Mouse (Mus musculus): ENCODE results near the gene Rab22a.
"Not testable (repeated sequence)": the region's sequence is repeated elsewhere in the genome, so short reads cannot be mapped to it uniquely, and the experiment has no call there.

Gene Rab22a

DNA sequence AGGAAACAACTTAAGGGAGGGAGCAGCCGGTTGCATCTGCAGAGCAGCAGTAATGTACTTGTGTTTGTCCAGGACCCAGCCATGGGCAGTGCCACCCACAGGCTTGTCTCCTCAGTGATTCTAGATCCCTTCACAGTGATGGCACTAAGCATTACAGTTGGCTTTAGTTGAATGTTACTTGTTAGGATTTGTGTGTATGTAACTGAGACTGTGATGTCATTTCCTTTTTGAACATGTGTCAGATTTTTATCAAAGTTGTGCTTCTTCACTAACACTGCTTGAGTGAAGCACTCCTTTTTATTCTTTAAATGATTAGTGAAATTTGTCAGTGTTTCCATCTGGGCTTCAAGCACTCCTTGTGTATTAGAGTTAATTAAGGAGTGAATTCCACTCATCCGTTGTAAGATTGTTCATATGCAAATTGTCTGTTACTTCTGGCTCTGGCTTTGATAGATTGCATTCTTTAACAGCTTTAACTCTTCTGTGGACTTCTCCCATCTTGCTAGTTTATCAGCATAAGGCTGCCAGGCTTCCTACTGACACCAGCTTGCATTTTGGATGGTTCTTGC is 12.9 kb downstream of the Rab22a start:
- no peak for DNase-seq

DNA sequence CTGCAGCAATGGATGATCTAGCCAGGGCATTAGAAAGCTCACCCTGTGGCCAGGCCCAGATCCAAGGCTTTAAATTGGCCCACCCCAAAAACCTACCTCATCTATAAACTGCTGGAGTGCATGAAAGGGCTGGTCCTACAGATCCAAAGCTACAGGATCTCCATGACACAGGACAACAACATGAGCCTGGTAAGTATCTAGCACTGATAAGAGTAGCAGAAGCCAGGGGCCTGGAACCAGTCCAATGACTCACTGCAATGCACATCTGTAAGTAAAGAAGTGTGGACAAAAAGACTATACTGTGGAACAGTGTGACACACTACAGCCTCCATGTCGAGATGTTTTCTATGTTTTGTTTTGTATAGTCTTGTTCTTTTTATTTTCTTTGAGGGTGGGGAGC is 13.9 kb downstream of the Rab22a start:
- no peak for DNase-seq

DNA sequence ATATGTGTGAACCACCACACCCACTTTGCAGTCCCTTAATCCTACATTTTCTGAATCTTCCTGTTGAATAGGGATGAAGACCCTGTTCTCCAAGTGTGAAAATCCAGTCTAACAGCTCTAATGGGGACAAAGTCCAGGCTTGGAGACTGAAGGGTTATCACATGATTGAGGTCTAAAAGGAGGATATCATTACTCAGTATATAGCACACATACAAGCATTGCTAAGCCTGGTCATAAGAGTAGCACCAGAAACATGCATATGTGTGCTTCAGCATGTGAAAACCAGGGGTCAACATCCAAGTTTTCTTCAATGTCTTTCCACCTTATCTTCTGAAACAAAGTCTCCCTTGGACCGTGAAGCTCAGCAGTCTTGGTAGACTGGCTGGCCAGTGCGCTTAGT is 19.0 kb downstream of the Rab22a start:
- no peak for DNase-seq

DNA sequence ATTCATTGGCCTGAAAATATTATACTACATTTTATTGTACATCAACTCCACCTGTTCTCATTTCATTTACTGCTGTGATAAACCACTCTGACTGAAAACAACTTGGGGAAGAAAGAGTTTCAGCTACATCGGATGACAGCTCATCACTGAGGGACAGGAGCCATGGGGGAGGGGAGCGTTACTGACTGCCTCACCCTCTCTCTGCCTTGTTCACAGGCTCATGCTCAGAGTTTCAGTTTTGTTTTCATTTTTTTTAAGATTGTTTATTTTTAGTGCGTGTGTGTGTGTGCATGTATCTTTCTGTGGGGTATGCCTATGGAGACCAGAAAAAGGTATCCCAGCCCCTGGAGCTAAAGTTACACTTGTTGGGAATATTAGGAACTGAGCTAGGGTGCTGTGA is 19.7 kb downstream of the Rab22a start:
- peak; percentile 72 to 76 for DNase-seq

DNA sequence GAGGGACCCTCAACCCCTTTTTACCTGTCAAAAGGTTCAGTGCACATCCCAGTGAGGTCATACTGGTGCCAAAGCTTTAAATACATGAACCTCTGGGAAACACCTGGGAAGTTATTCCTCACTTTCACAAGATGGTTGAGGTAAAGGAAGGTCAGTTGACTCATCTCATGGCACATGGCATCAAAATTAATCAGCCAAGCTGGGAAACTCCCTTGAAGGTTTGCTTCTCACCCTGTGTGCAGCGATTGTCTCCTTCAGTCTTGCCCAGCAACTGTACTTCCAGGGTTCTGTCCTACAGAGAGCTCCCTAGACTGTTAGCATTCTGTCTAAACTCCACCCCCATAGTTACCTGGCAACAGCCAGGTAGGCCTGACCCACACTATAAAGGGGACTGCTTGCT is 20.6 kb downstream of the Rab22a start:
- DNase-seq: no peak

DNA sequence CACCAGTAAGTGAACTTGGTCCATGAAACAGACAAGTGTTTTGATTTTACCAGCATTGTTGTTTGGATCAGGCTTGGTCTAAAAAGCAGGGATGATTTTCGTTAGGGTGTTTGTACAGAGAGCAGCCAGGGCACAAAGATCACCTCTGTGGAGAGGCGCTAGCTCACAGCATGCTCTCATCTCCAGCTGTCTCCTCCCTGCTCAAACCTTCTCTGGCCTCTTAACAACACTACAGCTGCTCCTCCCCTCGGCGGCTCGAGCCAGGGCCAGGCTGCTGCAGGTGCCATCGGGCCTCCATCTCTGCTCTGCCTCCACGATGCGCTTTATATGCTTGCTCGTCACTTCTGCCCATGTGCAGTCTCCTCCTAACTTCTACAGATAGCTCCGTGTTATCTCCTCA is 23.2 kb downstream of the Rab22a start:
- no peak for DNase-seq

DNA sequence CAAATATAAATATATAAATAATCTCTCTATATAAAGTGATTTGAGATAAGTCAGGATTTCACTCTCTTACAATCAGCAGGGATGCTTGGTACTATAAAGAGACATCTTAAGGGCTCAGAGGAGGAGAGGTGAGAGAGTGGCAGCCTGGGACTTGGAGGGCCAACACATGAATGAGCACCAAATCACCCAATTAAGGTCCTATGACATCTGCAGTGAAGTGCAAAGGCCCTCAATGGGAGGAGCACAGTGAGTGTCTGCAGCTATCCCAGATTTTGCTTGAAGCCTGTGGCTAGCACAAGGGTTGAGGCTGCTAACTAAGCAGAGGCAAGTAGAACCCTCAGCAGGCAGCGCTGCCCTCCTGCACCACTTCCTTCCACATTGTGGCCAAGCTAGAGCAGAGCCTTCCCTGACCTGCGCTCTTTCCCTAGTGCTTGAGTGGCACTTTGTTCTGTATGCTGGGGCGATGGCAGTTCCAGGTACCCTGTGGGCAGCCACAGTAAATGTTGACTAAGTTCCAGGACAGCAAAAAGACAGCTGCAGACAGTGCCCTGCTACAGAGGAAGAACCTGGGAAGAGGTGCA is 26.3 kb downstream of the Rab22a start:
- DNase-seq: no peak

DNA sequence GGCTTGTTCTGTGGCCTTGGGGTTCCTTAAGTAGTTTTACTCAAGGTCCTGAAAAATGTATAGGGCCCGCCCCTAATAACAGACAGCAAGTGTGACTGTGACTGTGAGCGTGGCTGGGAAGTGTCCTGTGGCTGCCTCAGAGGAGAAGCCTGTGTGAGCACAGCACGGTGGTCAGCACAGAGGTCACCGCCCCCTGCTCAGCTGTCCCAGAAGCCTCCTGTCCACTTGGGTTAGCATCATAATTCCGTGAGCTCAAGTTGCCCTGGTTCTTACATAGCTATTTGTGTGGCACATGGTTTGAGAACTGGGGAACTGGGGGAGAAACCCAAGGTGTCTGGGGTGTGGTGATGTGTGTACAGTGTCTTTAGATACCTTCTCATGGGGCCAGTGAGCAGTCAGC is 27.8 kb downstream of the Rab22a start:
- no peak for DNase-seq

DNA sequence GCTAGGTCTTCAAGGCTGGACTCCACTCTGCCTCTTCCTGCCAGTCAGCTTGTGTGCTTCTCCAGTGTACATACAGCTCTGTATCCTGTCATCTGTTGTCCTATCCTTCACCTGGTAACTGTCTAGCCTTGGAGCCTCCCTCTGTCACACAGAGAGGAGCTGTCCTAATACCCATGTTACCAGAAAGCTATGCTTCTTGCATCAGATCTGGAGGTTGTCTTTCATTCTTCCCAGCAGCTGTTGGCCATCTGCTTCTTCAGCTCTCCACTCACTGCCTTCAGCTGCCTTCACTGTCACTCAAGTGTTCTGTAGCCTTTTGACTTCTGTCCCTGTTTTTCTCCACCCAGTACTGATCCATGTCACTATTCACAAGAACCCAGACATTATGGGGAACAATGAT is 30.3 kb downstream of the Rab22a start:
- DNase-seq: no peak

DNA sequence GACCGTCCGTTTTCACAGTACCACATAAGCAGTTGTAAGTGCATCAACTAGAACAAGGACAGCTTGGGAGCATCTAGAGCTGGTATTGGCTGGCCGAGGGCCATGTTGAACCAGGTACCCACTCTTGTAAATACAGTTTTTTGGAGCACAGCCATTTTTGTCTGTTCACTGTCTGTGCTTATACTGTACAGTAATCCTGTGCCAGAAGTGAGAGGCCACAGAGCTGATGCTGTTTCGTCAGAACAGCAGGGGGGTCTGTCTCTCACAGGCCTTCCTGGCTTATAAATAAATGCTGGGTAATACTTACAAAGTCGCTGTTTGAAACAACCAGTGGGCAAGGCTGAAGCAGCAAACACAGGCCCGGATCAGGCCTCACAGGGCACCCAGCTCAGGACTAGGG is 32.2 kb downstream of the Rab22a start:
- DNase-seq: no peak

DNA sequence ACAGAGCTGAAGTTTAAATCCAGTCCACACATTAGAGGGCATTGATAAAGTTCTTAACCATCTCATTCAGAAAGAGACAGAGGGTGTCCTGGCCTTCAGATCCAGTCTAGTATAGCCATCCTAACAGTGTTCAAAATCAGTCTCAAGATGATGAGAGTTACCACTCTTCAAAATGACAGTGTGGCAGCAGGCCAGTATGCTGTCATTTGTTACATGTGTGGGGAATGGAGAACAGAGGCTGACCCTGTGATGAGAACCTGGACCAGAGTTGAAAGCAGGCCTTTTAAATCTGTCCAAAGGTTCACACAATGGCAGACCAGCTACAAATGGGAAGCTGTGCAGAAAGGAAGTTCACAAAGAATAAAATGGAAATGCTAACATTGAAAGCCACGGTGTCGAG is 33.1 kb downstream of the Rab22a start:
- no peak for DNase-seq

DNA sequence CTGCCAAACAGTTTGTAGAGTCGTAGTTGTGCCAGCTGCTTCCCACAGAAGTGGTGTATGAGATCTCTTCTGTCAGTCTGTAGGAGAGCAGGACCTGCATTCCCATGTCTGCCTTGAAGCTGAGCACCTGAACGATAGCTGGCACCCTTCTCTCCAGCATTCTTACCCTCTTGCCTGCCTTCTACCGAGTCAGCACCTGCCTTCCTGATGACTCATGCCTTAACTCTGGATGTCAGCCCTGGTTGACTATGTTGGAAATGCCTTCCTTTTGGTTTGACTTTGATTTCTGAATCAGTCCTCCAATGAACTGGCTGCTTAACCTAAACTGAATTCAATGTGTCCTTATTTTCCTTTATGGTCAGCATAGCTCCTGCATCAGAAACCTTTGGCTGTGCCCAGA is 39.3 kb downstream of the Rab22a start:
- no peak for DNase-seq

DNA sequence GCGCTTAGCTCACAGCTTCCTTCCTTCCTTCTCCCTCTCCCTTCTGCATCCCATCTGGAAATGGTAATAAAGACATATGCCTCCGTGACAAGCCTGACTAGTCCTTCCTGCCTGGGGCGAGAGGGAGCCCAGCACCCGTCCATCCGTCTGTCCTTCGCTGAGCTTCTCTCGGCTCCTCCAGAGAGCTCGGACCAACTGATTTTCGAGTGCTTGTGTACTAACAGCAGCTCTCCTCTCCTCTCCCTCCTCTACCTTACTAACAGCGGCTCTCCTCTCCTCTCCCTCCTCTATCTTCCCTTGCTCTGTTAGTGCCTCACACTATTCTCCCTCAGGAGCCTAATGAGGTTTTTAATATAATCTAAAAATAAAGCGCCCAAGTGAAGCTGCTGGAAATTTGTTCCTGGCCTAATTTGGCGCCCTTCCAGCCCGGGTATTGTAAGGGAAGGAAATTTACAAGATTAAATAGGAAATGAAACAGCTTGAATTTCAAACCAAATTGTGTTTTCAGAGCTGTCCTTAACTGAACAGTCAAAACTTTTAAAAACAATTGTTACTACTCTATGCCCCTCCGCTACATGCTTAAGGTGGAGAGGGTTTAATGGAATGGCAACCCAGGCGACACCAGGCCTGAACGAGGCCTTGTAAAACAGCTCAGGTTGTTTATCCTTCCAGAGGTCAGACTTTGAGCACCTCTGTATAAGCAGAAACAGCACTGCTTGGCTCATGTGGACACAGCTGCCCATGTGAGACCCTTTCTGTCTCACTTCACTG is 42.7 kb downstream of the Rab22a start:
- DNase-seq: no peak

DNA sequence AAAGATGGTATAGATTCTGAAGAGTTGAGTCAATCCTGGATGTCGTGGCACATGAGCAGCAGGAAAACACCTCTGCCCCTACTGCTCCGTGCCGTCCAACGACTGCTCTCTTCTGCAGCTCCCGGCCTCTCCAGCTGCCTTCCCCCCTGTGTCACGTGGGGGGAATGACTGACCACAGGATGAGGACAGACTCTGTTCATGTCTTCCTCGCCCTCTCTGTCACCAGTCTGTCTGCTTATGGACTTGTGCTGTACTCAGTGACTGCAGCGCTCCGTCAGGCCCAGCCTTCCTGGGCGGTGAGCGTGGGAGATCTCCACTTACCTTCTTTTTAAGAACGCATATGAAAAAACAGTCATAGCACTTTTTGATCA is 43.3 kb downstream of the Rab22a start:
- no peak for DNase-seq

DNA sequence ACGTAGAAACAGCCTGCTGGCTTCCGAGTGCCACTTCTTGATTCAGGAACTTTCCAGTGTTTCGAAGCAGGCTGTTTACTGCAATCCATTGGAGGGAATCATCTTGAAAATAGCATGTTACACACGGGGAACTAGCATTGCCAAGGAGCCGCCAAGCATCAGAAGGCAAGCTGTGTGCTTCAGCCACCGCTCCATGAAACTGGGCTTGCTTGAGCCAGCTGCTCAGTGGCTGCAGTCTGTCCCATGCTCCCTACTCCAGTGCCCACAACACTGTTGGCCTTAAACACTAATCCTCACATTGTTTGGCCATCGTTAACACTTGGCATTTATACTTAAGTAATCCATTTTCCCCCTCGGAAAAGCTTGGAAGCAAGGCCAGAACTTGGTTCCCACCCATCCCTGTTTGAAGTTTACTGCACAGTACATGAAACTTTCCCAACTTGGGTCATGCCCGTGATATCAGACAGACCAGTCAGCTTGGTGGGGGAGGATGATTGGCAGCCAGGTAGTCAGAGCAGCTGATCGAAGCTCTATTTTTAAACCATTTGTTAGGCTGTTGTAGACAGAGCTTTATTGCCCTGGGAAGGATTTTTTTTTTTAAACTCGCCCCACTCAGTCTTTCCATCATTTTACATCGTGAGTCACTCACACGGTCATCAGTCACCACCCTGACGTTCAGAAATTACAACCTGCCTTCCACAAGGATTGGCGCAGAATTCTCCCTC is 46.4 kb downstream of the Rab22a start:
- no peak for DNase-seq

DNA sequence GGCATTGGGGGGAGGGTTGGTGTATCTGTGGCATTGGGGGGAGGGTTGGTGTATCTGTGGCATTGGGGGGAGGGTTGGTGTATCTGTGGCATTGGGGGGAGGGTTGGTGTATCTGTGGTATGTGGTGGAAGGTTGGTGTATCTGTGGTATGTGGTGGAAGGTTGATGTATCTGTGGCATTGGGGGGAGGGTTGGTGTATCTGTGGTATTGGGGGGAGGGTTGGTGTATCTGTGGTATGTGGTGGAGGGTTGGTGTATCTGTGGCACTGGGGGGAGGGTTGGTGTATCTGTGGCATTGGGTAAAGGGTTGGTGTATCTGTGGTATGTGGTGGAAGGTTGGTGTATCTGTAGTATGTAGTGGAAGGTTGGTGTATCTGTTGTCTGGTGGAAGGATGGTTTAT is 48.1 kb downstream of the Rab22a start:
- DNase-seq: not testable (repeated sequence)

DNA sequence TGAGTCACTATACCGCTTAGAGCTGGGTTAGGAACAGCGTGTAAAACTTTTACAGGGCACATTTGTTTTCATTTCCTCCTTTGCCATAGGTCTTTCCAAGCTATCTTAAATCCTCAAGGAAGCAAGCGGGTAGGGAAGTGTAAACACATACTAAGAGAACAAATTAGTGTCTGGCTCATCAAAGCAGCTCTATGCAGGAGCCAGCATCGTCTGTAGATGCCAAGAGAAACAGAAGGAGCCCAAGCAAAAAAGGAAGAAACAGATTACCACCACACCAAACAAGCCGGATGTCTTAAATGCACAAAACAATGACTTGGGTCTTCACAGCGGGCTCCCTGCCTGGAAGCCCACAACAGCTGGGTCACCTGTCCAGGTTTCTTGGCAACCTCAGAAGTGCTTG is 50.6 kb downstream of the Rab22a start:
- DNase-seq: no peak

DNA sequence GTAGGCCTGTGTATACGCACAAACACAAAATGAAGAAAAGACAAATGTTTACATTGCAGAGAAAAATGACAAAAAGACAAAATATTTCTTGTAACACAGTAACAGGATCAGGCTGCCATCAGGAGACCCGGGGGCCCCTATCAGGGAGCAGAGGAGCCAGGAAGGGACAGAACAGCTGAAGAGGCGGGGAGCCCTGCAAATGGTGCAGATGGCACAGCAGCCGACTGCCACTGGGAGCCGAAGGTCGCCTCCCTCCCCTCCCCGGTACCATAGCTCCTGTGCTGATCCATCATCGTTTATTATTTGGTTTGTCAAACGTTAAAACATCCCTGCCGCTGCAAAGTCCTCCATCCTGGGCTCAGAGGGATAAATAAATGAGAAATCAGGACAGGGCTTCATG is 53.1 kb downstream of the Rab22a start:
- no peak for DNase-seq

DNA sequence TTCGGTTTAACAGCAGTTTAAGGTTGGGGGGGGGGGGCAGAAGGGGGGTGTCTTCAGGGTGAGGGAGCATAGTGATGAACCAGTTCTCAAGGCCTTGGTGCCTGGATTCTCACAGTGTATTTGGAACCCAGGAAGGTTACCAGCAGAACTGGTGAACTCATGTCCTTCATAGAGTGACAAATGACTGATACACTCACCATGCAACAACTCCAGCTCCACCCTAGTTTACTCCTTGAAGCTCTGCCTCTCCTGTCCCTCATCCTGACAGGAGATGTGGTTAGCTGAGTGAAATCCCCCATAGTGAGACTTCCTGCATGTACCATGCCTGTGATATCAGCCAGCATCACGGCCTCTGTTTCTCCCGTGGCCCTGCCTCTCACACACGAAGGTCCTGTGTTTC is 53.7 kb downstream of the Rab22a start:
- DNase-seq: no peak

DNA sequence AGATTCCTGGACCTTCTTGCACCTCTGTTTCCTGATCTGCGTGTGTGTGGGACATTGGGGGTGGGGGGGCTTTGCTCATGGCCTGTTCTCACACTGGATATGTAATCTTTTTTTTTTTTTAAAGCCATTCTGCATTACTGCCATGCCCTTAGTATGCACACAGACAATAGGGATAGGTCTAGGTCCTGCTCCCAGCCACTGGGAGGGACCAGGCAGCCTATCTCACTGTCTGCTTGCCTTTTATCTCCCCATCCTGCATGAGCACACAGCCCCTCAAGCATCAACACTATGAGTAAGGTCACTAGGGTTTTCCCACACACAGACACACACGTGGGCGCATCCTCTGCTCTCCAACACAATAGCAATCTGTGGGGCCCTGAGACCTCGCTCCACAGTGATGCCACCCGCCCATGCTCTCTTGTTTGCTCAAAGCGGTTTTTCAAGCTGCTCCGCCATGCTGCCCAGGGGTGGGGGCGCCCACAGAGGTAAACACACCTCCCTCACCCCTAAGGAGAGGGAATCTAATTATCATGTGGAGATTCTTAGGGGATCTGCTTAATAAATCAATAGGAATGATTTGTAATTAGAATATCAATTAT is 55.2 kb downstream of the Rab22a start:
- no peak for DNase-seq

DNA sequence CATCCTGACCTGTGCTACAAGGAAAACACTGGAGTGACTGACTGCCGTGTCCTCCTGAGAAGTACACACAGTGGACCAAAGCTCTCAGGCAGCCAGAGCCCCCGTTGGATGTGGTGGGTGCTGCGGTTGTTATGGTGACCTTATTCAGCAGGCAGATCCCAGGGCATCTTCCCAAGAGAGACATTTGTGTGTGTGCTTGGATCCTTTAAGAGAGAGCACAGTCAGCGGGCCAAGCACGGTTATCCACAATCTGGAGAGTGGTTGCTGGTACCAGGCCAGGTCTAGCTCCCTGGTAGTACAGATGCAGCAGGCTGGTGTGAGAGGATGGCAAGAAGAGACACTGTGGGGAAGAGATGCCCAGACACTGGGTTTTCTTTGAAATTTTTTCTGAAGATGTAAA is 57.4 kb downstream of the Rab22a start:
- DNase-seq: no peak

DNA sequence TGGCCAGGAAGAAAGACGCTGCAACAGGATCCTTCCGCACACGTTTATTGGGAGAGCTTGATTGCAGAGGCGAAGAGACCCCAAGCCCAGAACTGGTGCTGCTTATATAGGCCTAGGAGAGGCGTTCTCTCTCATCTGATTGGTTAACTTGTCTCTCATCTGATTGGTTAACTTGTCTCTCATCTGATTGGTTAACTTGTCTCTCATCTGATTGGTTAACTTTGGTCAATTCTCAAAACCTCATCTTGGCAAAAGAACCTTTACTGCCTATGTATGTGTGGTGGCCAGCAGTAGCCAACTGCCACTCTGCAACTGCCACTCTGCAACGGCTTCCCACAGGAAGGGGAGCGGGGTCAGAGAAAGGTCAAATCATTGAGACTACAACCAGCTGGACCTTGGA is 59.6 kb downstream of the Rab22a start, which contains the start of gene 1700010B08Rik:
Gene 1700010B08Rik, plus strand, starts transcription at position 301 of the 400 bp plus-strand sequence.
- DNase-seq: not testable (repeated sequence)

DNA sequence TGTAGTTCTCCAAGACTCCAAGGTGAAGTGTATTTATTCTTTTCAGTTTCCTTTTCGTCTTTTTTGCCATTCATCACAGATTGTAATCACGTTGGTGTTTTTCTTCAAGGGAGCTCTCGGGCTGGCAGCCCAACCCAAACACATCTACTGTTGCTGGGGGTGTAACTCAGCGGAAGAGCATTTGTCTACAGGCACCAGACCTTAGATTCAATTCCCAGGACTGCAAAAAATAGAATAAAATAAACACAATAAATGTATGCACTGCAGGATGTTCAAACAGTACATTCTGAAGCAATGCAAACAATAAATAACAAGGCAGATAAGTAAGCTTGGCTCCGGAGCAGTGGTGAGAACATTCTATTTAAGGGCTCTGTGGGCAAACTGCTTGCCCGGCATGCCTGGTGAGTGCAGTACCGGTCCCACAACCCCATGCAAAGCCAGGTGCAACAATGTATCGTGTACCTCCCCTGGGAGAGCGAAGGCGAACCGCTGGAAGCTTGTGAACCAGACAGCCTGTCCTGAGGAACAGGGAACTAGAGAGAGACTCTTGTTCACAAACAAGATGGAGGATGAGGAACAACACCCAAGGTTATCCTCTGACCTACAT is 62.8 kb downstream of the Rab22a start:
- peak; percentile 14 to 23 for DNase-seq
